Mouse (Mus musculus) midbrain, embryonic 12.5 days (tissue): ENCODE data around the gene Tmem190. TPM values are rescaled to one million over a fixed set of nuclear protein-coding genes. Genes with fewer than 3 reads are reported as not detected.

Experiments
- ATAC-seq: fragments of 200-750 bp; cut with Nextera tagmentation; 2 replicates; pipeline ENCODE4 v1.8.0; 2017; ENCODE audit warnings: low read depth, moderate TSS enrichment, moderate library complexity; ENCODE audit not compliant: low FRiP score
- H3K27ac ChIP-seq: fragments of 300-500 bp; sonication (generic); replicated peaks from 2 replicates; pipeline ENCODE4 v1.5.1; 2016; ENCODE audit warnings: mild to moderate bottlenecking
- H3K27me3 ChIP-seq: fragments of 300-500 bp; sonication (generic); 2 replicates; pipeline ENCODE4 v1.6.1; 2016; ENCODE audit warnings: mild to moderate bottlenecking
- H3K36me3 ChIP-seq: fragments of 300-500 bp; sonication (generic); 2 replicates; pipeline ENCODE4 v1.6.1; 2016
- H3K4me1 ChIP-seq: fragments of 300-500 bp; sonication (generic); 2 replicates; pipeline ENCODE4 v1.6.1; 2016
- H3K4me2 ChIP-seq: fragments of 300-500 bp; sonication (generic); replicated peaks from 2 replicates; pipeline ENCODE4 v1.6.1; 2016; ENCODE audit warnings: mild to moderate bottlenecking, moderate library complexity
- H3K4me3 ChIP-seq: fragments of 300-500 bp; sonication (generic); 2 replicates; pipeline ENCODE4 v1.5.1; 2016; ENCODE audit warnings: mild to moderate bottlenecking
- H3K9ac ChIP-seq: fragments of 300-500 bp; sonication (generic); replicated peaks from 2 replicates; pipeline ENCODE4 v1.6.1; 2016; ENCODE audit warnings: mild to moderate bottlenecking, moderate library complexity
- H3K9me3 ChIP-seq: fragments of 300-500 bp; sonication (generic); 2 replicates; pipeline ENCODE4 v1.6.1; 2016; ENCODE audit warnings: mild to moderate bottlenecking
- WGBS: fragments of 180-500 bp; shearing (Covaris S2); methylation state at CpG from one replicate; pipeline ENCODE4 v1.1.7; 2016; 5-methylcytosine and 5-hydroxymethylcytosine counted together
- polyA plus RNA-seq: library from polyadenylated mRNA; unstranded; fragments of >200 nt; fragmentation: Nextera tagmentation; extraction: Ambion mirVana; gene quantifications from 2 replicates; pipeline ENCODE4 v1.2.1, GENCODE M21; 2016

The Tmem190 gene
- polyA plus RNA-seq, 1 experiment from 2014 or later, result not detected

DNA sequence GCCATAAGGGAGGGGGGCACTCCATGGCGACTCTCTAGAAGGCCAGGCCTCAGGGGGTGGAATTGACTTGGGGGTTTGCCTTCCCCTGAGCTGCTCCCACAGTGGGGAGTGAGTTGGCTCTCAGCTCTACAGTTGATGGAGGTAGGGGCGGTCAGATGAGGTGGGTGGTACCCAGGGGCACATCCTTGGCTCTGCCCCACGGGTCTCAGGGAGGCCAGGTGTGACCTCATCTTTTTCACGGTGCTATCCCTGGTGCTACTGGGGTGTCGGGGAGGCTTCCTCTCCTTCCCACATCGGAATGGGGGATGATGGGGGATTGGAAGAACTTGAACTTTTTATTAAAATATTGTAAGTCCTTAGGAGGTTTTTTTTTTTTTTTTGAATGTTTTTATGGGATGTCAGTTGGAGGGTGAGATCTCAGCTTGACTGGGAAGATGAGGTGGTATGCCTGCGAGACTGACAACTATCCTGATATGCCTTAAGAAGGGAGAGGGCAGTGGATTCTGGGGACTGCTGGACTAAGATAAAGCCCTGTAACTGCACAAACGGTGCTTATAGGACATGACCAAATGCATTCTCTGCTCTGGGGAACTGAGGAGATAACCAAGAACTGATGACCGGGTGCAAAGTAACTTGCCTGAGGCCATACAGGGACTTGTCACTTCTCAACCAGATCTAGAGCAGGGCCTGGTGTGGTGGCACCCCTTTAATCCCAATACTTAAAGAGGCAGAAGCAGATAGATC is 35.4 kb upstream of the Tmem190 start:
- Histone ChIP-seq H3K27me3 (peaks cover 8% of the 10 kb centered on the region; the same call in 1 of the 2 replicates), H3K9ac (no peak overlapping the region), H3K27ac (no peak overlapping the region), H3K4me3 (no peak overlapping the region), H3K4me2 (no peak overlapping the region), H3K4me1 (peaks cover 26% of the 10 kb centered on the region), H3K9me3 (no peaks in the 10 kb centered on the region), H3K36me3 (peaks cover 37% of the 10 kb centered on the region)
- no peak for ATAC-seq
- WGBS, result 78% methylated on average over 9 of the region's 9 CpGs

- H3K27me3 ChIP-seq, result peaks cover 8% of the 10 kb centered on the region; the same call in 1 of the 2 replicates
- H3K36me3 ChIP-seq, result peaks cover 30% of the 10 kb centered on the region
- no peak overlapping the region for H3K4me2 ChIP-seq
- no peak overlapping the region for H3K4me3 ChIP-seq
- peaks cover 25% of the 10 kb centered on the region for H3K4me1 ChIP-seq
- H3K9me3 ChIP-seq, result no peaks in the 10 kb centered on the region
- no peak for ATAC-seq
- H3K9ac ChIP-seq, result no peak overlapping the region
- no peak overlapping the region for H3K27ac ChIP-seq
- WGBS, result 83% methylated on average over 4 of the region's 4 CpGs
These were observed 34.4 kb upstream of the Tmem190 start for GRCm38 (mm10) chr7:4748321-4748720.

GRCm38 (mm10) chr7:4749169-4749568 is 33.6 kb upstream of the Tmem190 start:
- peaks cover 26% of the 10 kb centered on the region for H3K36me3 ChIP-seq
- ATAC-seq, result no peak
- no peaks in the 10 kb centered on the region for H3K9me3 ChIP-seq
- H3K4me3 ChIP-seq, result no peak overlapping the region
- no peak overlapping the region for H3K9ac ChIP-seq
- peaks cover 24% of the 10 kb centered on the region for H3K4me1 ChIP-seq
- no peak overlapping the region for H3K4me2 ChIP-seq
- peaks cover 14% of the 10 kb centered on the region; the same call in 1 of the 2 replicates for H3K27me3 ChIP-seq
- WGBS, result 75% methylated on average over 2 of the region's 2 CpGs
- no peak overlapping the region for H3K27ac ChIP-seq

DNA sequence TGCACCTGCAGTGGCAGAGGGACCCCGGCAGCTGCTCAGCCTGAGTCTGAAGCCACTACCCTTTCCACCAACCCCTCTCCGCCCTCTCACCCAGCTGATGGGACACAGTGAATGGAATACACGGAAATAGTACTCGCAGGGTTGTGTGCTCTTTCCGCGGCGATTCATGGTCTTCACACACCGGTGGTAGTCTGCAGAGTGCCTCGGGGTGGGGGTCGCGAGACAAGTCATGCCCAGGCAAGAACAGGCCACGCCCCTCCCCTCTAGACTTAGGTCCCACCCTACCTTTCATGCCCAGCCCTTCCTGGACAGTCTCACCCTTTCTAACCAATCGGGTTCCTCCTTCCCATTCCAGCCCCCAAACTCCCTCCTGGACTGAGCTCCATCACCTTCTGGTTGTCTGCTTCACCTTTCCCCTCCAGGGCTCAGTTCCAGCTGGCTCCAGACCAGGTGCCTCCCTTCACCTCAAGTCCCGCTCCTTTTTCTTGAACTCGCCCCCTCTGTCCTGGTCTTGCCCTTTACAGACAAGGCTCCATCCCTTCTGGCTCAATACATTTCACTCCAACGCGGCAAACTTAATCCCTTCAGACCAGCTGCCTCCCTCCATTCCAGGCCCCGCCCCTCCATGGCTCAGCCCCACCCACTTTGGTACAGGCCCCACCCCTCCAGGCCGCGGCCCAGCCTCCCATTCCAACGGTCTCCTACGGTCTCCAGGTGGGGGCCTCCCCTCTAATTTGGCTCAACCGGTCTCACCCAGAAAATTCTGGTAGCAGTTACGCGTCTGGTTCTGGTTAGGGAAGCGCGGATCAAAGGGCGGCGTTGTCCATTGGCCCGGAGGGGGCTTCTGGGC is 30.5 kb upstream of the Tmem190 start:
- Histone ChIP-seq H3K27me3 (peaks cover 16% of the 10 kb centered on the region; the same call in 1 of the 2 replicates), H3K4me1 (peaks cover 21% of the 10 kb centered on the region), H3K9me3 (no peaks in the 10 kb centered on the region; the same call in 1 of the 2 replicates), H3K4me2 (peak overlapping the region; percentile 52), H3K27ac (peak overlapping the region; percentile 56), H3K9ac (peak overlapping the region; percentile 28; the same call in 1 of the 2 replicates), H3K4me3 (peak overlapping the region; percentile 35), H3K36me3 (no peaks in the 10 kb centered on the region; the same call in 1 of the 2 replicates)
- WGBS, result under 1% methylated on average over 30 of the region's 30 CpGs
- peak; percentile 82 for ATAC-seq

GRCm38 (mm10) chr7:4752821-4753570 is 29.7 kb upstream of the Tmem190 start, which contains the start of gene Cox6b2:
Cox6b2 (minus strand) TSS chr7:4753094.
- H3K4me2 ChIP-seq, result peak within 1 kb of the TSS; percentile 52
- peak; percentile 92 for ATAC-seq
- peak within 1 kb of the TSS; percentile 56 for H3K27ac ChIP-seq
- WGBS, result 3% methylated on average over 24 of the region's 24 CpGs
- peaks cover 21% of the 10 kb centered on the region for H3K4me1 ChIP-seq
- H3K4me3 ChIP-seq, result peak within 1 kb of the TSS; percentile 35
- H3K9me3 ChIP-seq, result no peaks in the 10 kb centered on the region; the same call in 1 of the 2 replicates
- H3K27me3 ChIP-seq, result peaks cover 16% of the 10 kb centered on the region; the same call in 1 of the 2 replicates
- peak within 1 kb of the TSS; percentile 28; the same call in 1 of the 2 replicates for H3K9ac ChIP-seq
- no peaks in the 10 kb centered on the region; the same call in 1 of the 2 replicates for H3K36me3 ChIP-seq

DNA sequence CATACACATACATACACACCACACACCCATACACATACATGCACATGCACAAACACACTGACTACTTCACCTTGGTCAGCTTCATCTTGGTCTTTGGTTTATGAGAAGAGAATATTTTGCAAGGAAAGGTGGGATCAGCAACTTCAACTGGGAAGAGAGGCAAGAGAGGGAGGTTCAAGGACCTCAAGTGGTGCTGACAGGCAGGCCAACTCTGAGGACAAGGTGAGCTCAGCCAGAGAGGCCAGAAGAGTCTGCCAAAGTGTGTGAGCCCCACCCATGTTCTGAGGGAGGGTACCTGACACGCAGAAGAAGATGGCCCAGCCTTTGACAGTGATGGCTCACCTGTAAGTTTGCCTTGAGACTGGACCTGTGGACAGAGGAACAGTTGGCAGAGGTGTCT is 23.1 kb upstream of the Tmem190 start:
- H3K36me3 ChIP-seq, result no peaks in the 10 kb centered on the region
- no peak overlapping the region for H3K27ac ChIP-seq
- 67% methylated on average over 1 of the region's 1 CpGs for WGBS

DNA sequence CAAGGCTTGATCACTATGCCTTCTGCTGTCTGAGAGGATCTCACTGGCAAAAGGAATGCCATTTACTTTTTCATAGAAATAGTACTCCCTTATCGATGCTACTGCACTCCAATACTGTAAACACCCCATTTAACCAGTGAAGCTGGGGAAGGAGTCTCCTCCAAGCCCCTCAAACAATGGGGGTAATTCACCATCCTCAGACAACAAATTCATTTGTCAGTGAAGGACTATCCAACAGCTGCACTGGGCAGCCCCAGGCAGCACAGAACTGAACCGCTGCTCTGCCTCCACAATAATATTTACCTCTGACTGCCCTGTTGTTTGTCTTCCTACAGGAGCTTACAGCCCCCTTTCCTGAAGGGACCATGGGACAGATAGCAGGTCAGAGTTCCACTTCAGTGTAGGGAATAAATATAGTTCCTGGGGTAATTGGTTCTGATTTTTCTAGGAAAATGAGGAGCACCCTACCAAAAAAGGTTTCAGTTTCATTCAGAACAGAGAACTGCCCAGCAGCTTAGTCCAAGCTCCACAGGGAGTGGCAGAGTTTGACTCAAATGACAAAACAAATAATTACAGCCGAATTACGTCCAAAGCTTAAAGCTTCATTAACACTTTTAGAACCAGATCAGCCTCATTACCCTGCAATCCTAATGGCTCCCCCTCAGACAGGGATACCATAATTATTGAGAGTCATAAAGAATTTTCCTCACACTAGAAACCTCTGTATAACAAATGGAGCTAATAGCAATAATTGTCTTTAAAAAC is 17.6 kb upstream of the Tmem190 start:
- Histone ChIP-seq H3K27me3 (peaks cover 4% of the 10 kb centered on the region; the same call in 1 of the 2 replicates), H3K9me3 (no peaks in the 10 kb centered on the region), H3K27ac (0 out of 2 replicates have a peak overlapping the region, but pooled peaks have one; percentile 2), H3K4me1 (peaks cover 17% of the 10 kb centered on the region), H3K4me3 (no peak overlapping the region), H3K9ac (0 out of 2 replicates have a peak overlapping the region, but pooled peaks have one; percentile 11), H3K4me2 (no peak overlapping the region), H3K36me3 (no peaks in the 10 kb centered on the region)
- no peak for ATAC-seq
- WGBS, result 14% methylated on average over 4 of the region's 4 CpGs

More for the DNA sequence above, 23.1 kb upstream of the Tmem190 start:
- Histone ChIP-seq H3K9me3 (no peaks in the 10 kb centered on the region; the same call in 1 of the 2 replicates), H3K4me2 (no peak overlapping the region), H3K9ac (no peak overlapping the region), H3K4me1 (peaks cover under 1% of the 10 kb centered on the region; the same call in 1 of the 2 replicates), H3K27me3 (0 out of 2 replicates have a peak, but pooled peaks cover 4% of the 10 kb centered on the region), H3K4me3 (no peak overlapping the region)
- ATAC-seq, result no peak

- H3K4me2 ChIP-seq, result no peak within 1 kb of the TSS
- H3K4me1 ChIP-seq, result peaks cover 3% of the 10 kb centered on the region; the same call in 1 of the 2 replicates
- H3K27ac ChIP-seq, result no peak within 1 kb of the TSS
- no peak for ATAC-seq
- peaks cover 22% of the 10 kb centered on the region for H3K27me3 ChIP-seq
- H3K4me3 ChIP-seq, result no peak within 1 kb of the TSS
- no peaks in the 10 kb centered on the region for H3K9me3 ChIP-seq
- H3K9ac ChIP-seq, result no peak within 1 kb of the TSS
- 87% methylated on average over 3 of the region's 5 CpGs for WGBS
- no peaks in the 10 kb centered on the region for H3K36me3 ChIP-seq
These were observed 11.5 kb upstream of the Tmem190 start, which contains the start of gene Fam71e2 for GRCm38 (mm10) chr7:4771202-4771601. Fam71e2 (minus strand) TSS chr7:4771302.

DNA sequence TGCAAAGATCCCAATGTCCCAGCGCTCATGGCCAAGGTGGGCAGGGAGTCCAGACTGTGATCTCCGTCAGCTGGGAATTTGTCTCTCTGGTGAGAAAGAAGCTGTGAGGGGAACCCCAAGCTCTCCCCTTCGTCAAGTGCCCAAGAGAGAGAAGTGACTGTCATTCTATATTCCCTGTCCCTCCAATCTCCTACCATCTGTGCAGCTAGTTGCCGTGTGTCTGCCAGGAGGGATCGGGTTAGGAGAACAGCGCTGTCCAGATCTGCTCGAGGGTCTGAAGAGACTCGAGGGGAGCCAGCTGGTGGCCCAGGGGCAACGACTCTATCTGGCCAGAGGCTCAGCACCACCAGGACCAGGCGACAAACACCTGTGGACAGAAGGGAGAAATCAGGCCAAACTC is 6.6 kb upstream of the Tmem190 start:
- no peak for ATAC-seq
- Histone ChIP-seq H3K4me1 (peaks cover 19% of the 10 kb centered on the region), H3K27me3 (peaks cover 56% of the 10 kb centered on the region), H3K9me3 (no peaks in the 10 kb centered on the region), H3K36me3 (no peaks in the 10 kb centered on the region), H3K9ac (no peak overlapping the region), H3K4me2 (no peak overlapping the region), H3K27ac (no peak overlapping the region), H3K4me3 (no peak overlapping the region)
- 61% methylated on average over 10 of the region's 10 CpGs for WGBS

GRCm38 (mm10) chr7:4776861-4777830 is 5.6 kb upstream of the Tmem190 start:
- Histone ChIP-seq H3K4me2 (peak overlapping the region; percentile 48), H3K27me3 (peaks cover 56% of the 10 kb centered on the region), H3K27ac (no peak overlapping the region), H3K9ac (peak overlapping the region; percentile 17), H3K4me1 (peaks cover 23% of the 10 kb centered on the region), H3K4me3 (peak overlapping the region; percentile 31), H3K36me3 (no peaks in the 10 kb centered on the region), H3K9me3 (no peaks in the 10 kb centered on the region)
- WGBS, result 2% methylated on average over 35 of the region's 56 CpGs
- ATAC-seq, result peak; percentile 89
